Mouse (Mus musculus) stomach, postnatal 0 days (tissue): ENCODE measurements around the gene Osm.

Experiments
- CTCF ChIP-seq: IDR thresholded peaks from 2 replicates; pipeline ENCODE4 v1.5.1; 2016; ENCODE audit warnings: antibody characterized with exemption, low read depth, mild to moderate bottlenecking, moderate library complexity
- EP300 ChIP-seq: optimal IDR thresholded peaks from 2 replicates; pipeline ENCODE3; 2016; ENCODE audit warnings: antibody characterized with exemption

DNA sequence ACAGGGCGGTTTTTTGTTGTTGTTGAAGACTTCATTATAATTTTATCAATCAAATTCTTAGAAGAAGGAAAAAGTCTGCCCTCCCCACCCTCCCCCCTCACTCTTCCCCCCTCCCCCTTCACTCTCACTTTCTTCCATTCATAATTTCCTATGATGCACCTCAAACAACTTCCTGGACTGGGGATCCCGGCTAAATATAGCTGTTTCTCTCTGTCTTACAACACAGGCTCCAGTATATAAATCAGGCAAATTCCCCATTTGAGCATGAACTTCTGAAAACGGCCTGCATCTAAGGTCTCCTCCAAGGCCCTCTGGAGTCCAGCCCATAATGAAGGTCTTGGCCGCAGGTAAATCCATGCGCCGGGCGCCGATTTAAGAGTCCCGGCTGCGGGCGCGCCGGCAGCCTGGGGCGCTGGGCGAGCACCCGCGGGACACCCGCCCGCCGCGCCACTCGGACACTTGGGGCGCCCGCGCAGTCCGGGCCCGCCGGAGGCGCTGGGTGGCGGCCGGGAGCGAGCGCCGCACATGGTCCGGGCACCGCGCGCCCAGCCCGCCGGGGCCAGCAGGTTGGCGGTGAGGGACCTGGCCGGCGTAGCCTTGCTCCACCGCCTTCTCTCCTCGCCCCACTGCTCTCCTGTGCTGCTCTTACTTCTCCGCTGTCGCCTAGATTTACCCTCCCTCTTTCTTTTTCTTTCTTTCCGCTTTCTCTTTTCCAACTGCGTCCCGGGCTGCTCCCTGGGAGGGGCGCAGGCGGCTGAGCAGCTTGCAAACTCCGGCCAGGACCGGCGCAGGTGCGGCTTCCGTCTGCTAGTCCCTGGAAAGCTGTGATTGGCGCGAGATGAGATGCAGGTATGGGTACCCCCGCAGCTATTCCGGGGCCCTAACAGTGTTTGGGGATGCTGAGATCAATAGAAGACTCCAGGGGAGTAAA is 30.3 kb downstream of the Osm start:
- TF ChIP-seq CTCF (peak; percentile 20; the same call in 1 of the 2 replicates), EP300 (no peak)
